Mouse (Mus musculus): Measurements from ENCODE around the gene Sox18.

Sox18 gene

DNA sequence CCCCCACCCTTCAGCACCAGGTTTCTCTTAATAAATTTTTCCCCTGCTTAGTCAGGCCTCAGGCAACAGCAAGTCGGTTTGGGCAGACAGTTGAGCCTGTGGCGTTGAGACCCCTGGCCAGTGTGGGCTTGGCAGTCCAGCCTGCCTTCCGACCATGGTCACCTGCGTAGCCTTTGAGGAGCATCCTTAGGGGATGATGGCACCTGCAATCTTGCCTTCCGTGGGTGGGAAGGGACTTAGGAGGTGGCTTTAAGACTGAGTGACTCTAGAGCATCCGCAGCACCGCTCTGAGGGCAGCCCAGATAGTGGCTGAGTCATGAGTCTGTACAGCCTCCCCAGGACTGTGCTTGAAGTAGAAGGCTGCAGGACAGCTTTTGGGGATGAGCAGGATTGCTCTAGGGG lies 9.3 kb upstream of the Sox18 start:
- no peak for DNase-seq (ENCODE audit: low read depth, low spot score)

DNA sequence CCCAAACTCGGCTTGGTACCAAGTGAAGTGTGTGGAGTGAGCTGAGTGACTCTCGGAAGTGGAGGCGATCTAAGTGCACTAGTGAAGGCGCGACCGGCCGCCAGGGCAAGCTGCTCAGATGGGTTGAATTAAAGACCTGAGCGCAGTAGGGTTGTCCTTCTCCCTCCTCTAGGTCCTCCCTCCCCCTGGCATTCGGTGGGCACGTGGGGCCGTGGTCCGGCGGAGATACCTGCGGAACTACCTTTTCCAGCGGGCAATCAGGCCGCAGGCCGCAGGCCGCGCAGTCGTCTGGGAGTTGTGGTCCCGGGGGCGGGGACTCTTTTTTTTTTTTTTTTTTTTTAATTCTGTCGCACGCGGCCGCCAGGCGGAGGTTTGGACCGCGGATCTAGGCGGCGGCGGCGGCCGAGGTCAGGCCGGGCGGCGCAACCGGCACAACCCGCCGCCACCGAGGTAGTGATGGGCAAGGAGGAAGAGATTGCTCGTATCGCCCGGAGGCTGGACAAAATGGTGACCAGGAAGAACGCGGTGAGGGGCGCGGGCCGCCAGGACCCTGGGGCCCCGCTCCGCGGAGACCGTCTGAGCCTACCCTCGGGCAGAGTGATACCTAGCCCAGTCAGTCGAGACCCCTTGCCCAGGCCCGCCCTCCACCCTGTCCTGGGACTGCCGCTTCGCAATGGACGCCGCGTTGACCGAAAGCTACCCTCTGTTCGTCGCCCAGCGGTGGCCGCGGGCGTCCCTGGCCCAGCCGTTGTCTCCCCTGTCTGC lies 8.7 kb upstream of the Sox18 start, which contains the start of gene Tcea2:
TSS of gene Tcea2 (plus strand) at position 360 of the 765 bp plus-strand sequence.
- DNase-seq (ENCODE audit: low read depth, low spot score) = peak; percentile 64

DNA sequence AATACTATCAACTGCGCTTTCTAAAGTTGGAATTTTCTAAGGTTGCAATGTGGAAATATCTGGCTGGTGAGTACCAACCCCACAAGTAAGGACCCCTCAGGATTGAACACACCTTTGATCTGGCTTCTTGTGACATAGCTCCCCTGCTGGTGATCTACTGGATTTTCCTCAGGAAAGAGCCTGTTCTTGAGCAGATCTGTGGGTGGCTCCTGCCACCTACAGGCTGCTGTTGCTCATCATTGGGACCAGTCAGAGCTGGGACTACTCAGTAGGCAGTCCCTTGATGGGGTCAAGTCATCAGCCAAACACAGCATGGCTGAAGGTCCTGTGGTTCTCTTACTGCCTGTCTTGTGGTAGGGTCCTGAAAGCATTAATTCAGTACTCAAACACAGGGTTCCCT lies 7.3 kb upstream of the Sox18 start:
- DNase-seq (ENCODE audit: low read depth, low spot score) = peak; percentile 75

DNA sequence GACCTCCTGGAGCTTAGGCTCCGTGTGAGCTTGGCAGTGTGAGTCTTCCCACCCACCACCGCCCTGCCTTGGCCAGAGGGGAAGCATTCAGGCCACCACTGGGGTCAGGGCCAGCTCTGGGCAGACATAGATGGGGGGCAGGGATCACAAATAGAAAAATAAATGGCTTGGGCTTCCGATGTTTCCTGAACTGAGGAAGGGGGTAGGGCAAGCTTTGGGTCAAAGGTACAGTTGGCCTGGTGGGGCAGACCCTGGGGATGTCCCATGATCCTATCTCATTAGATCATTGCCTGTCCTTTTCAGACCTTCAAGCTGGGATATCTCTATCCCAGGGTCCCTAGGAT lies 6.3 kb upstream of the Sox18 start:
- no peak for DNase-seq (ENCODE audit: low read depth, low spot score)

DNA sequence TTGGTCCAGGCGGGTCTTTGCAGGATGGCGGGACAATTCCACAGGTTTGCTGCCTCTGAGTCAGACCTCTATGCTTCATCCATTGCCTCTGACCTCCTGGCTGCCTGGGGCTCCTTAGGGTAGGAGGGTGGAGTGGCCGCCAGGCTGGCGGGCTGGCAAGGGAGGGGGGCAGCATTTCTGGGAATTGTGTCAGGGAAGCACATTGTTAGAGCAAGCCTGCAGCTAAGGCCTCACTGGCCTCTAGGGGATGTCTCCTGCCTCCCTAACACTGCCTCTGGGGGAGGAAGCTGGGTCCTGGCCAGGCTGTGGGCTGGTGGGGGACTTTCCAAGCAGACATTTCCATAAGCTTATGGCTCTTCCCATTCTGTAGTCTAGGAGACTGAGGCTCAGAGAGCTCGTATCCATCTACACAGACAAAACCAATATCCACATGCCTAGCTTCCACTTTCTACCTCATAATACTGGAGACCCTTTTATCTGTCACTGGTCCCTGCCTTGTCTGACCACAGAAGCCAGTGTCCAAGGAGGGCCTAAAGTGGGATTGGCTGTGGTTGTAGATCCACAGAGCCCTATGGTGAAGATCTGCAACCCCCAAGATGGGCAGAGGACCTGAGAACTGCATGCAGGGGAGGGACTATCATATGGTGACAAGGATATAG lies 5.8 kb upstream of the Sox18 start:
- DNase-seq (ENCODE audit: low read depth, low spot score) = peak; percentile 22

DNA sequence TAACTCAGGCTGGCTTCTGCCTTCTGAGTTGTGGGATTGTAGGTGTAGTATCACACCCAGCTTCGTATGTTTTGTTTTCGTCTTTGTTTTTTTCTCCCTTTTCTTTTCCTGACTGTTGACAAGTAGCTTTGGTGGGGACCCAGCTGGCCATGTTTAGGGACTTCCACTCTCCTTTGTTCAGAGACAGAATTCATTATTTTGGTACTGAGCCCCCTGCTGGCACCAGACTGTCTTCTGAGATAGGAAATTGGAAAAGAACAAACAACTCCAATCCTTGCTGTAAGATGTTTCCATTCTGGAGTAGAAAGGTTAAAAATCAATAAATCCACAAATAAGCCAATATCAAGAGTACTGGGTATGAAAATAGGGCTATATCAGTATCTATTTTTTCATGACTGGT lies 5.0 kb upstream of the Sox18 start:
- no peak for DNase-seq (ENCODE audit: low read depth, low spot score)

DNA sequence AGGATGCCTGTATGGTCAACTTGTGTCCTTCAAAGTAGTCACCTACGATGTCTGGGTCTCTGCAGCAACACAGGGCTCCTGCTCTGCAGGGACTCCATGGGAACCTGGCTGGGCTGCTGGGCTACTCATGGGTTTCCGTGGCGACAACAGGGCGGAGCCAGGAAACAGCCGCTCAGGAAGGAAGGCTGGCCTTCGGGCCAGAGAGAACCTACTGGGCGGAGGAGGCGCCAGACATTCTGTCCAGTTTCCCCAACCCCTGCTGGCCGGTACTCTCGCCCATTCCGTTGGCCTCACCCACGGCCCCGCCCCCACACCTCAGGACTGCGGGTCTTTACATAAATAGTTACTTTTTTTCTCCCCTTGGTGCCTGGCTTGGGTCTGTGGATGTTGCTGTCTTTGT lies 4.0 kb upstream of the Sox18 start:
- peak; percentile 47 for DNase-seq (ENCODE audit: low read depth, low spot score)

DNA sequence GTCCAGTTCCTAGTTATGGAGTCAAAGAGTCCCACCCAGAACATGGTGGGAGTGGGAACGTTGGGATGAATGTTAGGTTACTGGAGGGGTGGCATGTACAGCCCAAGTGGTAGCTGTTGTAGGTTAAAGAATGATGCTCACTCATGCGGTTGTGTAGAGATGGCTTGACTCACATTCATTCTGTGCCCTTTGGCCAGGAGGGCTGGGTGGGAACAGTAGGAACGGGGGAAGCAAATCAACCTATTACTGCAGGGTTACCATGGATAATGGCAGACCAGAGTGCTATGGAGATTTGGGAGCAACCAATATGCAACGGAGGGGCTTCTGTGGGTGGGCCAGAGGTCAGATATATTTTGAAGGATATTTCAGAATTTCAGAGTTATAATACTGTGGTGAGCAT lies 3.5 kb upstream of the Sox18 start:
- no peak for DNase-seq (ENCODE audit: low read depth, low spot score)

DNA sequence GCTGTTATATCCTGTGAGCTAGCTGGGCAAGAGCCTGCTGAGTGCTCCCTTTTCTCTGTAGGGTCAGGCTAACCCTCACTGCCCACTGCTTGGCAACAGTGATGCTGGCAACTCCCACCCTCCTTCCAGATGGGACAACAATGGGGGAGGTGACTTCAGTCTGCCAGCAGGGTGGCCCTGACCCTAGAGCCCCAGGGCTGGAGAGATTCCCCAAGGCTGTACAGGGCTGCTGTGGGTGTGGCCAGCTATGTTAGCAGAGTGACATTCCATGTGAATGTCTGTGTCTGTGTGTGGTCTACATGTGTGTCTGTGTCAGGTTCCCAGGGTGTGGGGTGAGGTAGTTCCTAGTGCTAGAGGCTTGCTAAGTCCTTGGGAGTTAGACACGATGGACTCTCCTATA lies 2.1 kb upstream of the Sox18 start:
- no peak for DNase-seq (ENCODE audit: low read depth, low spot score)

DNA sequence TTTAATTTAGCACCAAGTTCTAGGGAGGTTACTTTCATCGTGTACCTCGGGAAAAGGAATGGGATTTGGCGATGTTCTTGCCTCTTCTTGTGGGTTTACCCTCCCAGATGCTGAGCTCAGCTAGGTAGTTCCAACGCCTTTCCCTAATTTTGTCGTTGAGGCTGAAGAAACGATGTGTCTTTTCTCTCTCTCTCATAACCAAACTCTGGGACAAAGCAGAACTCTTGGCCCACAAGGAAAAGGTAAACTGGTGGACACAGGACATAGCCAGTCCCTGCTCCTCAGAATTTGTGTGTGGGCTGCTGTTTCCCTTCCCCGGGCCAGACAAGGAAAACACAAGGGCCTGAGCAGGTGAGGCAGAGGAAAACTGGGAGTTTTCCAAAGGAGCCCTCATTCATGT lies 544 bp upstream of the Sox18 start:
- no peak for DNase-seq (ENCODE audit: low read depth, low spot score)

DNA sequence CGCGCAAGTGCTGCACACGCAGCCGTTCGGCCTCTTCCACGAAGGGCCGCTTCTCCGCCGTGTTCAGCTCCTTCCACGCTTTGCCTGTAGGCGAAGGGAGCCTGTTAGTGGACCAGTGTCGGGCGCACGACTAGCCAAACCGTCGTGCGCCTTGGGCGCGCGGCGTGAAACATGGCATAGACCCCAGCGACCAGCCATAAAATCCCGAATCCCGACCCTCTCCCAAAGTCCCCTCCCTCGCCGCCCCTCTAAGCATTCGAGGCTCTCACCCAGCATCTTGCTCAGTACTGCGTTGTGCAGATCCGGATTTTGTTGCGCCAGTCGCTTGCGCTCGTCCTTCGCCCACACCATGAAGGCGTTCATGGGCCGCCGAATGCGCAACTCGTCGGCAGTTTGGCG lies 528 bp downstream of the Sox18 start:
- no peak for DNase-seq (ENCODE audit: low read depth, low spot score)

DNA sequence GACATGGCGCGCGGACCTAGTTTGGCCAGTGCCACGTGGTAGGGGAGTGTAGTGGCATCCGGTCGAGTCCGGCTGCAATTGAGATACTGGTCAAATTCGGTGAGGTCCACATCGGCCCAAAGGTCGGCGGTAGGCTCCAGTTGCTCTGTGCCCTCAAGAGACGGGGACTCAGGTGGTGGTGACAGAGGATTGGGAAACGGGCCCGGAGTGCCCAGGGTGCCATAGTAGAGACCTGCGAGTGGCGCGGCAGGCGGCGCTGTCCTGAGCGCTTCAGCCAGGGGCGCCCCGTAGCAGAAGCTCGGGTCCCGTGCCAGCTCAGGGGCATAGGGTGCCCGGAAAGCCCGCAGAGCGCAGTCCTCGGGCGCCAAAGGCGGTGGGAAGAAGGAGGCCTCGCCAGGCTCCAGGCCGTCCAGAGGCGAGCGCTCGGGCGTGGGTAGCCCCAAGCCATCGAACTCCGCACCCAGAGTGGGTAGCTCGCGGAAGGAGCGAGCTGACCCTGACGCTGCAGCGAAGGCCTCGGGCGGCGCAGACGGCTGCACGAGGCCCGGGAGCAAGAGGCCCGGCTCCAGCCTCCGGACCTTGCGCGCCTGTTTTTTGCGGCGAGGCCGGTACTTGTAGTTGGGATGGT lies 1.0 kb downstream of the Sox18 start:
- no peak for DNase-seq (ENCODE audit: low read depth, low spot score)

DNA sequence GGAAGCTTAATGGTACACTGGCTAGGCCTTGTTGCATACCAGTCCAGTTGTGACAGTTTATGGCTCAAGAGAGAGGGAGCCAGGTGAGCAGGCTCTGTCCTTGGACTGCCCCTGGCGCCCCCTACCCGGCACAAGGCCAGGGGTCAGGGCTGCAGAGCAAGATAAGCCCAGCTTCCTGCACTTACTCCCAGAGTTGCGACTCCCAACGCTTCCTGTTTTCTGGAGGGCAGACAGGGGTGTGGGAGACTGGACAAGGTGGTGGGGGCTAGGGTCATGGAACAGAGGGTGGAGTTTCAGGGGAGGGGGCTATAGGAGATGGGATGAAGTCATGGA lies 8.2 kb downstream of the Sox18 start:
- no peak for DNase-seq (ENCODE audit: low read depth, low spot score)

DNA sequence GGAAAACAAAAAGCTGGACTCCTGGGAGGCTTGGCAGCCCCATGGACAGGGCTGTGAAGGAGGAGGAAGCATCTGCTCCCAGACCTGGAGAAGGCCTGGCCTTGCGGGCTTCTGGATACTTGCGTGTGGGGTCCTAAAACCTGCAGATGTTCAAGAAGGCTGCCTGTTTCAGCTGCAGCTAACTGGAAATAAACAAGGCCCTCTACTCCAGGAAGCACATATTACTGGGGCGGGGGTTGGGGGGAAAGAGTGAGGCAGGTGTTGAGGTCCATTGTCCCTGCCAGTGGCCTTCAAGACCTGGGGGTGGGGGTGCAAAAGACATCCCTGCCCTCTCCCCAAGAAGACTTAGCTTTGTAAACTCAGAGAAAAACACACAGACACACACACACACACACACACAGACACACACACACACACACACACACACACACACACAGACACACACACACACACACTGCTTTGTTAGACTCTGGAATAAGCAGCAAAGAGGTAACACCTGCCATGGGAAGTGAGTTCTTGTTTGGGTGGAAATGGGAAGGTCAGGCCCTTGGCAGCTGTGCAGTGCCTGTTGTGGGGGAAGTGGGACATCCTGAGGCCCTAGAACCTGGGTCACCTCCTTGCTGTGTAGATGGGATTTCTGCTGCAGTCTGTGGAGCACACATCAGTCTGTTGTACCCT lies 8.7 kb downstream of the Sox18 start:
- DNase-seq (ENCODE audit: low read depth, low spot score) = no peak

DNA sequence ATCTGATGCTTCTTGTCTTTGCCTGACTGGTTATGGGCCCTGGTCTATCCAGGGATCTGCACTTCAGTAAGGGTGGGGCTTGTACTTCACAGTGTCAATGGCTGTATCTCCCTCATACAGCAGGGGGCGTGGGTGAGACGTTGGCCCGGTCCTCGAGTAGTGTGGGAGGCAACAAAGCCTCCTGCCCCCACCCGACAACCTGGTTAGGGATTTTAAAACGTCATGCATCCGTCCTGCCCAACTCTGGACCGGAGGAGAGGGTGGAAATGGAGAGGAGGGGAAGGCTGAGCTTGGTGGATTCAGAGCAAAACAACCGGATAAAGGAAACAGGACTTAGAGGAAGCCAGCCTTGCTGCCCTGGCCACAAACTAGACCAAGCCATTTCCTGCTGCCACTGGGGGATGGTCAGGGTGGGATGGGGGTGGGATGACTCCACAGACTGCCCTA lies 11.8 kb downstream of the Sox18 start:
- DNase-seq (ENCODE audit: low read depth, low spot score) = peak; percentile 58

DNA sequence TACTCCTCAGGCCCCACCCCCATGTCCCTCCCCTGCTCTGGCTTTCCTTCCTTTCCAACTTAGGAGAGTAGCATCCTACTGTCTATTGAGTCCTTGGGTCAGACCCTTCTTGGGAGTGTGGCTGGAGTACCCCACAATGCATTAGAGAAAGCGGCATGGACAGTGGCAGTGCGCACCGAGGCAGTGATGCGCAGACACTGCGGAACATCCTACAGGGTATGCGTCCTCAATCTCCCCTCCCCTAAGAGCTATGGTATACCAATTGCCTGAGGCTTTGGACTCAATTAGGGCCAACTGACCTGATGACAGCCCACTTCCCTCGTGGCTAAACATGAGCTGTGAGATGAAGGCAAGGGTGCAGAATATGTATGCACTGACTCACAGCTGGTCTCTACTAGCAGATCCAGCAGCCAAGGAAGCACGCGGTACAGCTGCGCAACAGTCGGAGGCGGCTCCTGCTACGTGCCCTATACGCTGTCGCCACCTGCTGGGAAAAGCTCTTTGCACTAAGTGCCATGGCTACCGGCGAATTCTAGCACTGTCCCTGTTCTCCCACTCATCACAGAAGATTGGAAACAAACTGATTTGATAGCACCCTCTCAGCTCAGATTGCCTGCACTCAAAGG lies 12.4 kb downstream of the Sox18 start:
- no peak for DNase-seq (ENCODE audit: low read depth, low spot score)

DNA sequence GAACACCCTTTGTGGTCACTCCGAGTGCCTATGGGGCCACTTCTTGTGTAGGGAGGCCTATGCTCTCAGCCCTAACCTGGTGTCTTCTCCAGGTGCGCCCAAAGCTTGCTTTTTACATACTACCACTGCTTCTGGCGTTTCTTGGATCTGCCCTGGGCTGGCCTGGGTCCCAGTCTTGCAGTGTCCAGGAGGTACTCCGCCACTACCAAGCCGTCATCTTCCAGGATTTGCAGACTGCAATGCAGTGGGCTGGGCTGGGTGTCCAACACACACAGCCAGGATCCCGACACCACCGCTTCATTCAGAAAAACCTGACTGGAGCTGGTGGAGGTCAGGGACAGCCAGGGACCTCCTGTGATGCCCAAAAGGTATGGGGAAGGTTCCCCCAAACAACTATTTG lies 12.9 kb downstream of the Sox18 start:
- DNase-seq (ENCODE audit: low read depth, low spot score) = no peak

DNA sequence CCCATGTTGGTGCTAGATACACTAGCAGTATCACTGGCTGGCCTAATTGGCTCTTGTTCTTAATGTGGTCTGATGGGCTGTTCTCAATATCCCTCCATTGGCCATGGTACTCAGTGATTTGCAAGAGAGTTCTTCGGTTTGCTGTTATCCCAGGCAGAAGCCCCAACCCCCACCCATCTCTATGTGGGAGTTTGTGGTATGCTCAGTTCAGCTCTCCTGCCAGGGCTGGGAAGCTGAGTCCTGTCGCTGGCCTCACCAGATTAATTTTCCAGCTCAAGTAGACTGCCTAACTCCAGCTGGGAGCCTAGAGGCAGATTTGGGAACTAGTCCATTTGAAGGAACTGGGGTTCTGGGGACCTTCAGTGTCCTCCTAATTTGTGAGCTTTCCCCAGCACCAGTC lies 14.0 kb downstream of the Sox18 start:
- no peak for DNase-seq (ENCODE audit: low read depth, low spot score)

DNA sequence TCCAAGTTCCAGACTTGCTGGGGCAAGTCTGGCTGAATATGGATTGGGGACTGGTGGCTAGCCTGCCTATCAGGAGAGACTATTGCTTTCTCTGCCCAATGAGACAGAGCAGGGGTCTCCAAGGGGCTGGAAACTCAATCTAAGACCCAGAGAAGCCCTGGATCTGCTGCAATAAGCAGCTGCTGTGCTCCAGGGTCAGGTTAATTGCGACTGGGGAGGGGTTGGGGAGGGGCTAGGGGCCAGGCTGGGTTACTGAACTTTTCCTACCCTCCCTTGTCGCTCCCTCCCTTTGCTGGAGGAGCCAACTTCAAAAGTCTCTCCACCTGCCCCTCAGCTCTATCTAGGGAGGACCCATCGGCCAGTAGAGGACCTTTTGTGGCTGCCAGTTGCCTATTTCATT lies 14.7 kb downstream of the Sox18 start, which contains the start of gene Gm29797:
TSS of gene Gm29797 (plus strand) at position 301 of the 400 bp plus-strand sequence.
- DNase-seq (ENCODE audit: low read depth, low spot score) = no peak

DNA sequence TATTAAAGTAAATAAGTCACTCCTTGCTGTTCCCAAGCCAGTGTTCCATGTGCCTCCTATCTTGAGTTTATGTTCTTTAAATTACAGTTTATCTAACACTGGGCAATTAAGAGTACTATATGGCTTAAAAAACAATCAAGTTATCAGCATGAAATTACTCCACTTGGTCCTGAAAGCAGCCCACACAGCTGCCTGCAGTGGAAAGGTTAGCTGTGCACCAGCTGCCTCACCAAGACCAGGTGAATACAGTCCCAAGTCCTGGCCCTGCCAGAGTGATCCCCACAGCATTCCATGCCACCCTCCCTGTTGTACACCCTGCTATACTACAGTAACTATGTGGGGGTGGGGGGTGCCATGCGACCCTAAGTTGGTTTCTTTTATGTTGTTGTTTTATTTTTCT lies 17.9 kb downstream of the Sox18 start:
- no peak for DNase-seq (ENCODE audit: low read depth, low spot score)

DNA sequence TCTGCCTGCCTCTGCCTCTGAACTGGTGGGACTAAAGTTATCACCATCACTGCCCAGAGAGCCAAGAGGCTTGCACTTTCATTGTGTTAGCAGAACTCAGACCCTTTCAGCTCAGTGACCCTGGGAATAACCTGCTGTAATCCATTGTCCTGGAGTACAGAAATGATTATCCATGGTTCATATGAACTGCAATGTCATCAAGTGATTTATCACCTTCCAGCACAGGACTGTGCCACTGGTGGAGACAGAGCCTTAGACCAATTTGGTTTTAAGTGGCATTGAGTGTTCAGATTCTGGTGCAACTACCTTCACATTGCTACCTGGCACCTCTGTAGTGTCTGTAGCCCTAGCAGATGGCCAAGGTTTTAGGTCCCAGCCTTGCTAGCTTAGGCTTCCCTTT lies 18.4 kb downstream of the Sox18 start:
- no peak for DNase-seq (ENCODE audit: low read depth, low spot score)

DNA sequence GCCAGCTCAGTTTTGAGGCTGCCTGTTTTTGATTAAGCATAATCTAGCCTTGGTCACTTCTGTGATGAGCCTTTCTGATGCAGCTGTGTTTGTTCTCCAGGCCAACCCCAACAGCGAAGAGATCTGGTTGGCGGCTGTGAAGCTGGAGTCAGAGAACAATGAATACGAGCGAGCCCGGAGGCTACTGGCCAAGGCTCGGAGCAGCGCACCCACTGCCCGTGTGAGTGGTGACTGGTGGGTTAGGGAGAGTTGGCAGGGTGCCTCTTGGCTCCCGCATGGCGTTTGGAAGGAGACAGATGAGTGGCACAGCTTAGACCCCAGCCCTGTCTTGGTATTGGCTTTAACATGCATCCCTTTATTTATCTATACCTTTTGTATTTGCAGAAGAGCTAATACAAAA lies 22.5 kb downstream of the Sox18 start:
- no peak for DNase-seq (ENCODE audit: low read depth, low spot score)
